Mouse (Mus musculus) brown adipose tissue, adult 24 weeks (tissue): ENCODE measurements at regions not wholly inside any gene's neighbourhood (a gene's known extent, or its start where the extent isn't known, plus 50 kb on each side); places are given as distances from the start of the nearest gene placed in this dataset.
A peak's percentile ranks its signal among the peaks of the same experiment; 100 is the strongest.

Source experiments
- H3K27ac ChIP-seq: fragments of 200-500 bp; replicated peaks from 2 replicates; pipeline ENCODE4 v1.5.1; 2012; ENCODE audit warnings: low read depth, mild to moderate bottlenecking, low read length
- H3K4me1 ChIP-seq: fragments of 200-500 bp; 2 replicates; pipeline ENCODE4 v1.6.1; 2012; ENCODE audit warnings: low read length, mixed read lengths; ENCODE audit not compliant: control insufficient read depth, insufficient read depth, insufficient read length
- H3K4me3 ChIP-seq: fragments of 200-500 bp; 2 replicates; pipeline ENCODE4 v1.5.1; 2012; ENCODE audit warnings: low read depth, mild to moderate bottlenecking, low read length, moderate library complexity; ENCODE audit not compliant: insufficient read depth

DNA sequence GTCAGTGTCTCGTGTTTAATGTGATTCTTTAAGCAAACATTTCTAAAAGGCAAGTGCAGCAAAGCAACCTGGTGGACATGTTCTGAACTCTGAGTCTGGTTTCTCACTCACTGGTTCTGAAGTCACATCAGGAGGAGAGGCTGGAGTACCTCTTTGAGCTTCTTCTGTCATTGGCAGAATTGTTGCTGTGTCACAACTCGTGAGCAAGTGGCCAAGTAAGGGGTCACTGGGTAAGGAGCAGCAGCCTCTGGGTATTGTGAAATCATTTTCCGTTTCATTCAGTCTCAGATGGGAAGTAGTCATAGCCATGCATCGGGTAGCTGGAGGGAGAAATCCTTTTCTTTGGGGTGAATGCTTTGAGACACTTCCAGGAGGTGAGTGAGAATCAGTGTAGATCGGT, 470.0 kb downstream of the D3Ertd751e start:
- H3K27ac ChIP-seq: peak overlapping the region; percentile 71
- H3K4me1 ChIP-seq: peaks cover 3% of the 10 kb centered on the region; the same call in 1 of the 2 replicates
- no peak overlapping the region for H3K4me3 ChIP-seq

GRCm38 (mm10) chr3:42213163-42213562, 470.8 kb downstream of the D3Ertd751e start:
- peaks cover 3% of the 10 kb centered on the region; the same call in 1 of the 2 replicates for H3K4me1 ChIP-seq

GRCm38 (mm10) chr3:42214624-42215276, 472.3 kb downstream of the D3Ertd751e start:
- H3K4me1 ChIP-seq: peaks cover 3% of the 10 kb centered on the region; the same call in 1 of the 2 replicates
- peak overlapping the region; percentile 60 for H3K27ac ChIP-seq
- no peak overlapping the region for H3K4me3 ChIP-seq

More at GRCm38 (mm10) chr3:42213163-42213562, 470.8 kb downstream of the D3Ertd751e start:
- Histone ChIP-seq H3K27ac (peak overlapping the region; percentile 48), H3K4me3 (no peak overlapping the region)

GRCm38 (mm10) chr3:42218719-42219118, 476.3 kb downstream of the D3Ertd751e start:
- H3K27ac ChIP-seq: no peak overlapping the region
- H3K4me1 ChIP-seq: no peaks in the 10 kb centered on the region
- no peak overlapping the region for H3K4me3 ChIP-seq

- Histone ChIP-seq H3K27ac (no peak overlapping the region), H3K4me1 (no peaks in the 10 kb centered on the region), H3K4me3 (no peak overlapping the region)
Observed at GRCm38 (mm10) chr3:42227679-42228398, 485.4 kb downstream of the D3Ertd751e start.

GRCm38 (mm10) chr3:42228399-42228755, 486.0 kb downstream of the D3Ertd751e start:
- H3K4me1 ChIP-seq: no peaks in the 10 kb centered on the region
- no peak overlapping the region for H3K4me3 ChIP-seq
- H3K27ac ChIP-seq: no peak overlapping the region

GRCm38 (mm10) chr3:42232268-42232667, 489.9 kb downstream of the D3Ertd751e start:
- H3K27ac ChIP-seq: no peak overlapping the region
- H3K4me1 ChIP-seq: no peaks in the 10 kb centered on the region
- no peak overlapping the region for H3K4me3 ChIP-seq

- H3K4me1 ChIP-seq: no peaks in the 10 kb centered on the region
- H3K4me3 ChIP-seq: no peak overlapping the region
- no peak overlapping the region for H3K27ac ChIP-seq
Observed at GRCm38 (mm10) chr3:42233756-42234155, 491.3 kb downstream of the D3Ertd751e start.

DNA sequence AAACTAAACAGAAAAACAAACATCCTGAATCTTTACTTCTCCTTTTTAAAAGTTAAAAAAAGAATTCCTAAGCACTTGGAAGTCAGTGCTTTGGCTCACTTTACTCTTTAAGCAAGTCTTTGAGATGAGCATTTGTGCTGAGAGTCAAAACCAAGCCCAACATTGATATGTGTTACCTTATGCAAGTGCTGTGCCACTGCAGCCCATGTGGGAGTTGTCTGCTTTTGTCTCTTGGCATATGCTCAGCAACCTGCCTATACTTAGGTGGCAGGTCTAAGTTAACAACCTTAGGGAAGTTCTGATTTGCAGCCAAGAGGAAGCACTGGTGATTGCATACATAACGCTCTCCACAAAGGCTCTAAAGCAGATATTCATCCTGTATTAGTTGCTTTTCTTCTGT, 493.1 kb downstream of the D3Ertd751e start:
- Histone ChIP-seq H3K4me1 (no peaks in the 10 kb centered on the region), H3K27ac (no peak overlapping the region), H3K4me3 (no peak overlapping the region)
